Mouse (Mus musculus) embryonic facial prominence, embryonic 11.5 days (tissue): ENCODE measurements around the gene Kcnn1. TPM values are rescaled to one million over a fixed set of nuclear protein-coding genes. Genes with fewer than 3 reads are reported as not detected.

Experiments used
- ATAC-seq: fragments of 200-750 bp; cut with Nextera tagmentation; replicated peaks from 2 replicates; pipeline ENCODE4 v1.8.0; 2017; ENCODE audit warnings: low read depth; ENCODE audit not compliant: insufficient number of reproducible peaks, low FRiP score, low TSS enrichment
- DNase-seq: peaks from one replicate; pipeline ENCODE4 v3.0.0-alpha.2; 2015; ENCODE audit warnings: low spot score
- H3K27ac ChIP-seq: fragments of 300-500 bp; sonication (generic); replicated peaks from 2 replicates; pipeline ENCODE4 v1.5.1; 2014; ENCODE audit warnings: mild to moderate bottlenecking, low read depth, low read length, control low read depth
- H3K27me3 ChIP-seq: fragments of 300-500 bp; sonication (generic); 2 replicates; pipeline ENCODE4 v1.6.1; 2014; ENCODE audit warnings: mild to moderate bottlenecking, low read length, moderate library complexity, mixed read lengths; ENCODE audit not compliant: control insufficient read depth, insufficient read depth
- H3K36me3 ChIP-seq: fragments of 300-500 bp; sonication (generic); replicated peaks from 2 replicates; pipeline ENCODE4 v1.6.1; 2014; ENCODE audit warnings: low read depth, mild to moderate bottlenecking, low read length, moderate library complexity, mixed read lengths; ENCODE audit not compliant: control insufficient read depth, insufficient read depth
- H3K4me1 ChIP-seq: fragments of 300-500 bp; sonication (generic); 2 replicates; pipeline ENCODE4 v1.6.1; 2014; ENCODE audit warnings: low read length, mixed read lengths; ENCODE audit not compliant: control insufficient read depth, insufficient read depth
- H3K4me2 ChIP-seq: fragments of 300-500 bp; sonication (generic); 2 replicates; pipeline ENCODE4 v1.6.1; 2014; ENCODE audit warnings: low read depth, mild to moderate bottlenecking, control low read depth, low read length, moderate library complexity
- H3K4me3 ChIP-seq: fragments of 300-500 bp; sonication (generic); 2 replicates; pipeline ENCODE4 v1.5.1; 2014; ENCODE audit warnings: low read depth, low read length, control low read depth
- H3K9ac ChIP-seq: fragments of 300-500 bp; sonication (generic); replicated peaks from 2 replicates; pipeline ENCODE4 v1.6.1; 2014; ENCODE audit warnings: mild to moderate bottlenecking, control low read depth, low read length
- H3K9me3 ChIP-seq: fragments of 300-500 bp; sonication (generic); replicated peaks from 2 replicates; pipeline ENCODE4 v1.6.1; 2016; ENCODE audit warnings: mild to moderate bottlenecking, low read length, inconsistent platforms, mixed read lengths; ENCODE audit not compliant: control insufficient read depth
- WGBS: fragments of 180-500 bp; shearing (Covaris S2); extraction: QIAGEN DNeasy Blood & Tissue Kit; methylation state at CpG from one replicate; pipeline ENCODE4 v1.1.7; 2014; 5-methylcytosine and 5-hydroxymethylcytosine counted together
- polyA plus RNA-seq: library from polyadenylated mRNA; unstranded; fragments of >200 nt; fragmentation: Nextera tagmentation; extraction: Ambion mirVana; gene quantifications from 2 replicates; pipeline ENCODE4 v1.2.1, GENCODE M21; 2014

Gene Kcnn1
- polyA plus RNA-seq, 1 experiment from 2014 or later = 2.9 TPM

- no peaks in the 10 kb centered on the region for H3K27me3 ChIP-seq
- no peaks in the 10 kb centered on the region for H3K36me3 ChIP-seq
- 40% methylated on average over 5 of the region's 5 CpGs for WGBS
- H3K9me3 ChIP-seq = no peaks in the 10 kb centered on the region
- H3K4me3 ChIP-seq = no peak overlapping the region
- DNase-seq (no peak), ATAC-seq (no peak)
- H3K9ac ChIP-seq = no peak overlapping the region
- H3K4me2 ChIP-seq = no peak overlapping the region
- no peak overlapping the region for H3K27ac ChIP-seq
- no peaks in the 10 kb centered on the region for H3K4me1 ChIP-seq
These were observed 39.2 kb upstream of the Kcnn1 start for GRCm38 (mm10) chr8:70902211-70902610.

GRCm38 (mm10) chr8:70900872-70901387 is 37.9 kb upstream of the Kcnn1 start:
- Histone ChIP-seq H3K9ac (no peak overlapping the region), H3K4me2 (no peak overlapping the region), H3K4me3 (no peak overlapping the region), H3K36me3 (no peaks in the 10 kb centered on the region), H3K4me1 (no peaks in the 10 kb centered on the region), H3K27me3 (no peaks in the 10 kb centered on the region), H3K27ac (no peak overlapping the region), H3K9me3 (no peaks in the 10 kb centered on the region)
- no peak for ATAC-seq
- DNase-seq = no peak
- WGBS = 89% methylated on average over 2 of the region's 2 CpGs

GRCm38 (mm10) chr8:70899226-70899625 is 36.2 kb upstream of the Kcnn1 start:
- Histone ChIP-seq H3K4me3 (no peak overlapping the region), H3K27me3 (no peaks in the 10 kb centered on the region), H3K36me3 (peaks cover 9% of the 10 kb centered on the region), H3K27ac (no peak overlapping the region), H3K9ac (no peak overlapping the region), H3K4me2 (no peak overlapping the region), H3K4me1 (no peaks in the 10 kb centered on the region; the same call in 1 of the 2 replicates), H3K9me3 (no peaks in the 10 kb centered on the region)
- 86% methylated on average over 2 of the region's 2 CpGs for WGBS
- ATAC-seq = no peak
- DNase-seq = no peak

GRCm38 (mm10) chr8:70898661-70899198 is 35.7 kb upstream of the Kcnn1 start:
- peaks cover 9% of the 10 kb centered on the region for H3K36me3 ChIP-seq
- H3K4me2 ChIP-seq = no peak overlapping the region
- no peak overlapping the region for H3K27ac ChIP-seq
- ATAC-seq (no peak), DNase-seq (no peak)
- WGBS = 40% methylated on average over 2 of the region's 2 CpGs
- no peaks in the 10 kb centered on the region for H3K9me3 ChIP-seq
- peak overlapping the region; percentile 74; the same call in 1 of the 2 replicates for H3K9ac ChIP-seq
- no peaks in the 10 kb centered on the region for H3K27me3 ChIP-seq
- no peaks in the 10 kb centered on the region; the same call in 1 of the 2 replicates for H3K4me1 ChIP-seq
- H3K4me3 ChIP-seq = no peak overlapping the region

GRCm38 (mm10) chr8:70897681-70898413 is 34.8 kb upstream of the Kcnn1 start:
- under 1% methylated on average over 20 of the region's 20 CpGs for WGBS
- no peaks in the 10 kb centered on the region for H3K9me3 ChIP-seq
- no peaks in the 10 kb centered on the region; the same call in none of the 2 replicates for H3K4me1 ChIP-seq
- H3K27me3 ChIP-seq = peaks cover 8% of the 10 kb centered on the region
- H3K27ac ChIP-seq = peak overlapping the region; percentile 7
- H3K36me3 ChIP-seq = peaks cover 9% of the 10 kb centered on the region
- ATAC-seq (peak; percentile 24), DNase-seq (peak; percentile 92)
- H3K4me3 ChIP-seq = peak overlapping the region; percentile 77
- peak overlapping the region; percentile 74 for H3K9ac ChIP-seq
- peak overlapping the region; percentile 72 for H3K4me2 ChIP-seq

GRCm38 (mm10) chr8:70897021-70897680 is 34.1 kb upstream of the Kcnn1 start, which contains the start of gene Rpl18a:
TSS of gene Rpl18a (minus strand) at chr8:70897412.
- ATAC-seq (peak; percentile 95), DNase-seq (peak; percentile 99)
- Histone ChIP-seq H3K36me3 (peaks cover 9% of the 10 kb centered on the region), H3K27ac (peak within 1 kb of the TSS; percentile 7), H3K4me3 (peak within 1 kb of the TSS; percentile 77), H3K9me3 (no peaks in the 10 kb centered on the region), H3K9ac (peak within 1 kb of the TSS; percentile 90), H3K4me1 (peaks cover 6% of the 10 kb centered on the region), H3K27me3 (peaks cover 15% of the 10 kb centered on the region), H3K4me2 (peak within 1 kb of the TSS; percentile 87)
- WGBS = under 1% methylated on average over 60 of the region's 60 CpGs

GRCm38 (mm10) chr8:70896316-70897020 is 33.4 kb upstream of the Kcnn1 start:
- Histone ChIP-seq H3K4me3 (peak overlapping the region; percentile 77), H3K27ac (0 out of 2 replicates have a peak overlapping the region, but pooled peaks have one; percentile 5), H3K4me2 (peak overlapping the region; percentile 87), H3K27me3 (peaks cover 21% of the 10 kb centered on the region), H3K9me3 (no peaks in the 10 kb centered on the region), H3K9ac (peak overlapping the region; percentile 90), H3K4me1 (peaks cover 9% of the 10 kb centered on the region), H3K36me3 (peaks cover 9% of the 10 kb centered on the region)
- peak; percentile 13 for DNase-seq
- WGBS = 6% methylated on average over 25 of the region's 25 CpGs
- no peak for ATAC-seq
